Mouse (Mus musculus): ENCODE measurements around the gene Cyp2u1. TPM values are rescaled to one million over a fixed set of nuclear protein-coding genes. Genes with fewer than 3 reads are reported as not detected.

The Cyp2u1 gene
- polyA plus RNA-seq, 1 experiment from 2014 or later = 1.9 TPM

GRCm38 (mm10) chr3:131271559-131272373, 31.3 kb downstream of the Cyp2u1 start, which contains the start of gene Hadh:
Gene Hadh, minus strand, starts transcription at chr3:131272101.
- ATAC-seq (ENCODE audit: low FRiP score, low TSS enrichment) = peak; percentile 91
- peaks cover 5% of the 10 kb centered on the region; the same call in 1 of the 2 replicates for H3K4me1 ChIP-seq (replicated peaks; ENCODE audit: control insufficient read depth, insufficient read depth)
- H3K4me2 ChIP-seq (replicated peaks; ENCODE audit: low read depth) = peak within 1 kb of the TSS; percentile 84
- peak; percentile 95 for DNase-seq (ENCODE audit: low spot score)
- no peaks in the 10 kb centered on the region for H3K36me3 ChIP-seq (ENCODE audit: control insufficient read depth, insufficient read depth, low read length)
- peak within 1 kb of the TSS; percentile 94 for H3K27ac ChIP-seq (replicated peaks)
- peak within 1 kb of the TSS; percentile 80 for H3K4me3 ChIP-seq (ENCODE audit: low read depth, low read length)
- whole genome bisulfite sequencing = under 1% methylated on average over 49 of the region's 54 CpGs
- TF ChIP-seq CTCF (IDR thresholded peaks at IDR 0.05; ENCODE audit: low read depth) (no peak), EP300 (optimal IDR thresholded peaks at IDR 0.05) (no peak)
- no peaks in the 10 kb centered on the region for H3K27me3 ChIP-seq (ENCODE audit: control insufficient read depth, insufficient read depth, low read length)
- H3K9ac ChIP-seq (ENCODE audit: low read length) = peak within 1 kb of the TSS; percentile 84
- H3K9me3 ChIP-seq (ENCODE audit: control insufficient read depth, low read length) = no peaks in the 10 kb centered on the region

GRCm38 (mm10) chr3:131271157-131271556, 31.9 kb downstream of the Cyp2u1 start:
- peak overlapping the region; percentile 80 for H3K4me3 ChIP-seq (ENCODE audit: low read depth, low read length)
- H3K27me3 ChIP-seq (ENCODE audit: control insufficient read depth, insufficient read depth, low read length) = no peaks in the 10 kb centered on the region
- H3K27ac ChIP-seq (replicated peaks) = peak overlapping the region; percentile 94
- ATAC-seq (ENCODE audit: low FRiP score, low TSS enrichment) (peak; percentile 74), DNase-seq (ENCODE audit: low spot score) (peak; percentile 81)
- no peak for TF ChIP-seq EP300 (optimal IDR thresholded peaks at IDR 0.05)
- TF ChIP-seq CTCF (IDR thresholded peaks at IDR 0.05; ENCODE audit: low read depth) = peak; percentile 54
- H3K4me2 ChIP-seq (replicated peaks; ENCODE audit: low read depth) = peak overlapping the region; percentile 84
- H3K9ac ChIP-seq (ENCODE audit: low read length) = peak overlapping the region; percentile 84
- no peaks in the 10 kb centered on the region for H3K9me3 ChIP-seq (ENCODE audit: control insufficient read depth, low read length)
- H3K36me3 ChIP-seq (ENCODE audit: control insufficient read depth, insufficient read depth, low read length) = no peaks in the 10 kb centered on the region
- 6% methylated on average over 8 of the region's 8 CpGs for WGBS
- peaks cover 5% of the 10 kb centered on the region; the same call in 1 of the 2 replicates for H3K4me1 ChIP-seq (replicated peaks; ENCODE audit: control insufficient read depth, insufficient read depth)

GRCm38 (mm10) chr3:131270381-131270780, 32.6 kb downstream of the Cyp2u1 start:
- H3K4me3 ChIP-seq (ENCODE audit: low read depth, low read length) = no peak overlapping the region; the same call in 1 of the 2 replicates
- H3K9ac ChIP-seq (ENCODE audit: low read length) = no peak overlapping the region; the same call in 1 of the 2 replicates

GRCm38 (mm10) chr3:131266366-131267050, 36.5 kb downstream of the Cyp2u1 start:
- no peaks in the 10 kb centered on the region for H3K27me3 ChIP-seq (ENCODE audit: control insufficient read depth, insufficient read depth, low read length)
- H3K4me2 ChIP-seq (replicated peaks; ENCODE audit: low read depth) = no peak overlapping the region
- no peak overlapping the region for H3K27ac ChIP-seq (replicated peaks)
- H3K9ac ChIP-seq (ENCODE audit: low read length) = no peak overlapping the region
- no peak for TF ChIP-seq EP300 (optimal IDR thresholded peaks at IDR 0.05)
- no peak for TF ChIP-seq CTCF (IDR thresholded peaks at IDR 0.05; ENCODE audit: low read depth)
- ATAC-seq (ENCODE audit: low FRiP score, low TSS enrichment) = no peak
- H3K4me1 ChIP-seq (replicated peaks; ENCODE audit: control insufficient read depth, insufficient read depth) = peaks cover 2% of the 10 kb centered on the region; the same call in 1 of the 2 replicates
- no peaks in the 10 kb centered on the region for H3K9me3 ChIP-seq (ENCODE audit: control insufficient read depth, low read length)
- no peak overlapping the region for H3K4me3 ChIP-seq (ENCODE audit: low read depth, low read length)
- 58% methylated on average over 3 of the region's 3 CpGs for WGBS
- 0 out of 2 replicates have a peak, but pooled peaks cover 2% of the 10 kb centered on the region for H3K36me3 ChIP-seq (ENCODE audit: control insufficient read depth, insufficient read depth, low read length)
- no peak for DNase-seq (ENCODE audit: low spot score)

More at GRCm38 (mm10) chr3:131270381-131270780, 32.6 kb downstream of the Cyp2u1 start:
- no peak overlapping the region for H3K27ac ChIP-seq (replicated peaks)
- 52% methylated on average over 6 of the region's 6 CpGs for WGBS
- peaks cover 5% of the 10 kb centered on the region; the same call in 1 of the 2 replicates for H3K4me1 ChIP-seq (replicated peaks; ENCODE audit: control insufficient read depth, insufficient read depth)
- no peaks in the 10 kb centered on the region for H3K36me3 ChIP-seq (ENCODE audit: control insufficient read depth, insufficient read depth, low read length)
- no peak for DNase-seq (ENCODE audit: low spot score)
- H3K4me2 ChIP-seq (replicated peaks; ENCODE audit: low read depth) = peak overlapping the region; percentile 84
- TF ChIP-seq EP300 (optimal IDR thresholded peaks at IDR 0.05) (no peak), CTCF (IDR thresholded peaks at IDR 0.05; ENCODE audit: low read depth) (no peak)
- no peaks in the 10 kb centered on the region for H3K27me3 ChIP-seq (ENCODE audit: control insufficient read depth, insufficient read depth, low read length)
- no peak for ATAC-seq (ENCODE audit: low FRiP score, low TSS enrichment)
- H3K9me3 ChIP-seq (ENCODE audit: control insufficient read depth, low read length) = no peaks in the 10 kb centered on the region

GRCm38 (mm10) chr3:131265516-131265915, 37.5 kb downstream of the Cyp2u1 start:
- Histone ChIP-seq H3K27me3 (ENCODE audit: control insufficient read depth, insufficient read depth, low read length) (no peaks in the 10 kb centered on the region), H3K9ac (ENCODE audit: low read length) (no peak overlapping the region), H3K4me1 (replicated peaks; ENCODE audit: control insufficient read depth, insufficient read depth) (no peaks in the 10 kb centered on the region; the same call in 1 of the 2 replicates), H3K36me3 (ENCODE audit: control insufficient read depth, insufficient read depth, low read length) (0 out of 2 replicates have a peak, but pooled peaks cover 2% of the 10 kb centered on the region), H3K4me3 (ENCODE audit: low read depth, low read length) (no peak overlapping the region), H3K27ac (replicated peaks) (no peak overlapping the region), H3K9me3 (ENCODE audit: control insufficient read depth, low read length) (no peaks in the 10 kb centered on the region), H3K4me2 (replicated peaks; ENCODE audit: low read depth) (no peak overlapping the region)
- WGBS = 62% methylated on average over 8 of the region's 8 CpGs
- 0 out of 2 replicates have a peak, but pooled peaks have one; percentile 24 for ATAC-seq (ENCODE audit: low FRiP score, low TSS enrichment)
- DNase-seq (ENCODE audit: low spot score) = no peak
- no peak for TF ChIP-seq EP300 (optimal IDR thresholded peaks at IDR 0.05)
- TF ChIP-seq CTCF (IDR thresholded peaks at IDR 0.05; ENCODE audit: low read depth) = no peak

All from stomach, postnatal 0 days (tissue).